Mouse (Mus musculus) left cerebral cortex, adult 6 months (tissue): Measurements from ENCODE around the gene Zfp942. TPM values are rescaled to one million over a fixed set of nuclear protein-coding genes. Genes with fewer than 3 reads are reported as not detected.

ENCODE experiments used
- long read RNA-seq, 2 experiments: library from polyadenylated mRNA; unstranded; transcript quantifications; one replicate each; pipeline ENCODE4 v2.0.0; 2019 to 2020
- polyA plus RNA-seq: library from polyadenylated mRNA; unstranded; fragments of <200 nt; fragmentation: Nextera tagmentation; gene quantifications from 2 replicates; pipeline ENCODE4 v1.2.3, GENCODE M21; 2021

Zfp942 gene
- polyA plus RNA-seq: 7.1 and 10.4 TPM in 2 replicates
- long read RNA-seq, experiment 1, transcript Zfp942-202 (6 exons, 3,265 nt): major isoform, 21 of 141 reads
- long read RNA-seq, experiment 1, partial matches to known transcripts: 6 of 141 reads
- long read RNA-seq, experiment 1, other reads (novel, unspliced or antisense): 111 of 141 reads
- long read RNA-seq, experiment 2, partial matches to known transcripts: 0 of 21 reads
- long read RNA-seq, experiment 2, other reads (novel, unspliced or antisense): 20 of 21 reads

GRCm38 (mm10) chr17:21962107-21962907 is at the start of gene Zfp942, which contains the start of gene Zfp943:
Zfp942 (minus strand) TSS chr17:21962464.
Zfp943 (plus strand) TSS chr17:21962552.

GRCm38 (mm10) chr17:21909456-21910052 is 52.7 kb downstream of the Zfp942 start, which contains the start of gene Zfp995:
Zfp995 (minus strand) TSS chr17:21909926.

Other genes with a start within 250 kb of the Zfp942 start
- gene Zfp229, start 231.7 kb downstream of the Zfp942 start, polyA plus RNA-seq: 0.64 and 0.78 TPM in 2 replicates
- gene Zfp820, start 116.7 kb downstream of the Zfp942 start, polyA plus RNA-seq: 0.26 and 0.33 TPM in 2 replicates
- 4.0 and 5.5 TPM in 2 replicates for gene Zfp995, start 52.5 kb downstream of the Zfp942 start, polyA plus RNA-seq
- 8.7 and 12.1 TPM in 2 replicates for gene Zfp943, start 88 bp upstream of the Zfp942 start, polyA plus RNA-seq
- 0.36 and 0.44 TPM in 2 replicates for gene Zfp947, start 203.7 kb upstream of the Zfp942 start, polyA plus RNA-seq